Mouse (Mus musculus): ENCODE measurements around the gene Fxyd3. TPM values are rescaled to one million over a fixed set of nuclear protein-coding genes. Genes with fewer than 3 reads are reported as not detected.

Fxyd3 gene
- 23.8 and 24.8 TPM in 2 replicates for polyA plus RNA-seq (2015; fragmentation: Nextera tagmentation; extraction: Ambion mirVana)

DNA sequence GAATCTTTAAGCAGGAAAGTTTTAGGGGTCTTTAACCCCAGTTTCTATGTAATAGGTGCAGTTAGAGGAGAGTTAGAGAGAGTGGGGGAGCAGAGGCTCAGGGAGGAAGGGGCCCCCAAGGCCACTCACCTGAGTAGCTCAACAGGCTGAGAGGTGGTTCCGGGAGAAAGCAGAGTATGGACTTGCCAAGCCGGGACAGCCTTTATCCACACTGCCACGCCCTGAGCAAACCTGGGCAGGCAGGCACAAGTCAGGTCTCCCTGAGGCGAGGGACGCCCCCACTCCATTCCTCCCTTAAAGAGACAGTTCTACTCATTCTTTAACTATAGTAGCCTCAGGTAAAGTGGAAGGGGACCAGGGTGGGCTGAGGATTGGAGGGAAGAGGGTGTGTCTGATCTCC lies at the start of gene Fxyd3:
Gene Fxyd3, minus strand, starts transcription at position 213 of the 400 bp plus-strand sequence.

GRCm38 (mm10) chr7:31115182-31115581 lies 38.7 kb upstream of the Fxyd3 start, which contains the start of gene Hpn:
Gene Hpn (minus strand): TSS chr7:31115290.

GRCm38 (mm10) chr7:31059108-31059507 lies 17.4 kb downstream of the Fxyd3 start, which contains the start of gene Lgi4:
Gene Lgi4 (plus strand): TSS chr7:31059342.

GRCm38 (mm10) chr7:31057071-31057470 lies 19.4 kb downstream of the Fxyd3 start, which contains the start of gene Fxyd1:
Gene Fxyd1 (minus strand): TSS chr7:31057199.

GRCm38 (mm10) chr7:31051321-31052021 lies 25.0 kb downstream of the Fxyd3 start, which contains the start of gene Fxyd7:
Gene Fxyd7 (minus strand): TSS chr7:31051467.

GRCm38 (mm10) chr7:31042431-31042910 lies 34.0 kb downstream of the Fxyd3 start, which contains the start of gene Fxyd5:
Gene Fxyd5 (minus strand): TSS chr7:31042481.

Other genes starting within 250 kb of the Fxyd3 start
- gene Ffar3, start 220.5 kb downstream of the Fxyd3 start, polyA plus RNA-seq (2015; fragmentation: Nextera tagmentation; extraction: Ambion mirVana), result not detected in 2 replicates
- 0.18 and 0.27 TPM in 2 replicates for gene Ffar1, start 215.1 kb downstream of the Fxyd3 start, polyA plus RNA-seq (2015; fragmentation: Nextera tagmentation; extraction: Ambion mirVana)
- 3.1 and 3.2 TPM in 2 replicates for gene Cd22, start 196.4 kb downstream of the Fxyd3 start, polyA plus RNA-seq (2015; fragmentation: Nextera tagmentation; extraction: Ambion mirVana)
- gene Mag, start 161.8 kb downstream of the Fxyd3 start, polyA plus RNA-seq (2015; fragmentation: Nextera tagmentation; extraction: Ambion mirVana), result 0.58 and 0.81 TPM in 2 replicates
- gene Hamp2, start 152.0 kb downstream of the Fxyd3 start, polyA plus RNA-seq (2015; fragmentation: Nextera tagmentation; extraction: Ambion mirVana), result not detected in 2 replicates
- gene Hamp, start 132.7 kb downstream of the Fxyd3 start, polyA plus RNA-seq (2015; fragmentation: Nextera tagmentation; extraction: Ambion mirVana), result not detected in 2 replicates
- gene Usf2, start 119.9 kb downstream of the Fxyd3 start, polyA plus RNA-seq (2015; fragmentation: Nextera tagmentation; extraction: Ambion mirVana), result 17.9 and 18.0 TPM in 2 replicates
- gene Lsr, start 103.2 kb downstream of the Fxyd3 start, polyA plus RNA-seq (2015; fragmentation: Nextera tagmentation; extraction: Ambion mirVana), result 3.7 and 4.4 TPM in 2 replicates
- 0.67 and 0.72 TPM in 2 replicates for gene Fam187b, start 102.9 kb downstream of the Fxyd3 start, polyA plus RNA-seq (2015; fragmentation: Nextera tagmentation; extraction: Ambion mirVana)
- gene Fxyd5, start 34.2 kb downstream of the Fxyd3 start, polyA plus RNA-seq (2015; fragmentation: Nextera tagmentation; extraction: Ambion mirVana), result 98.3 and 112 TPM in 2 replicates
- 0.33 TPM in 1 of 2 replicates, not detected in the other for gene Fxyd7, start 25.2 kb downstream of the Fxyd3 start, polyA plus RNA-seq (2015; fragmentation: Nextera tagmentation; extraction: Ambion mirVana)
- gene Fxyd1, start 19.5 kb downstream of the Fxyd3 start, polyA plus RNA-seq (2015; fragmentation: Nextera tagmentation; extraction: Ambion mirVana), result 41.4 and 53.4 TPM in 2 replicates
- 0.32 TPM in 1 of 2 replicates, not detected in the other for gene Lgi4, start 17.4 kb downstream of the Fxyd3 start, polyA plus RNA-seq (2015; fragmentation: Nextera tagmentation; extraction: Ambion mirVana)
- 14.4 and 18.3 TPM in 2 replicates for gene Hpn, start 38.6 kb upstream of the Fxyd3 start, polyA plus RNA-seq (2015; fragmentation: Nextera tagmentation; extraction: Ambion mirVana)
- 3.4 and 4.9 TPM in 2 replicates for gene Scn1b, start 50.3 kb upstream of the Fxyd3 start, polyA plus RNA-seq (2015; fragmentation: Nextera tagmentation; extraction: Ambion mirVana)
- gene Gramd1a, start 79.2 kb upstream of the Fxyd3 start, polyA plus RNA-seq (2015; fragmentation: Nextera tagmentation; extraction: Ambion mirVana), result 22.1 and 28.0 TPM in 2 replicates
- gene Scgb2b2, start 213.8 kb upstream of the Fxyd3 start, polyA plus RNA-seq (2015; fragmentation: Nextera tagmentation; extraction: Ambion mirVana), result not detected in 2 replicates
- gene Scgb1b2, start 215.1 kb upstream of the Fxyd3 start, polyA plus RNA-seq (2015; fragmentation: Nextera tagmentation; extraction: Ambion mirVana), result not detected in 2 replicates

Data from spleen, postnatal 0 days (tissue).